Comparison of ENCODE assay signal across 20 mouse cellular contexts in the genomic region with DNA sequence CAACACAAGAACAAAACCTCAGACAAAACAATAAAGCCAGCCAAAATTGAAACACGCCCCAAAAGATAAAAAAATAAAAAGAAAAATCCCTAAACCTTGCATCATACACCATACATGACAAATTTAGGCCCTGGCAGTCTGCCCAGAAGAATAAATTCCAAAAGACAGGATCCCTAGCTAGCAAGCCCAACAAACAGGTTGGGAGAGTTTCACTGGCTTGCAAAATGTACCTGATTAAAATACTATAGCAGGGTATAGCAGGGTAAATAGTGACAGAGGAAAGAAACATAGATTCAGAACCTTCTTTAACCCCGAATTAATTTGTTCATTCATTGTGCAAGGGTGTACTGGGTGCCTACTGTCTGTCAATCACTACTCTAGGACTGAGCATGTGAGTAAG. TPM values are rescaled to one million over a fixed set of nuclear protein-coding genes. Genes with fewer than 3 reads are reported as not detected.
DNase-seq lines count a peak whose midpoint lies in the region; ATAC-seq and TF ChIP-seq lines count a peak whose summit lies in the region.
"Had no signal": no experiment of that assay in that cellular context is flagged by ENCODE, and none has a peak within 500 bp of the region (broad histone marks: within the 10 kb centered on the region; RNA-seq: fewer than 3 reads in every experiment).

No protein-coding gene starts in this region.

- DNase-seq in limb, embryonic 14.5 days (ENCODE audit: low spot score), result peak; percentile 61
- DNase-seq in limb, embryonic 10.5 days (ENCODE audit: low spot score), result no peak
- DNase-seq in urinary bladder, postnatal 25 days (ENCODE audit: low spot score), result peak; percentile 59
- DNase-seq in urinary bladder, adult 2 months (ENCODE audit: low spot score), result no peak
- peak; percentile 32 for DNase-seq in adrenal gland, postnatal 25 days
- peak; percentile 23 to 54 for DNase-seq in urinary bladder, postnatal 36 days (ENCODE audit: low spot score in 2 of 2)
- no peak for DNase-seq in layer of hippocampus, adult 11-12 months (ENCODE audit: low spot score)
- no peak for DNase-seq in cerebellum, adult 9-10 months
- DNase-seq: cerebellum, postnatal 14 days; heart, adult 18-20 months; kidney, adult 11 months; layer of hippocampus, postnatal 36 days; liver, postnatal 0 days; midbrain, embryonic 14.5 days; thymus, adult 2 months had no signal

- H3K36me3 ChIP-seq in limb, embryonic 14.5 days (ENCODE audit: control insufficient read depth, insufficient read depth, low read length), result no peaks in the 10 kb centered on the region
- H3K36me3 ChIP-seq in limb, embryonic 10.5 days, result no peaks in the 10 kb centered on the region
- H3K36me3 ChIP-seq: forebrain, embryonic 12.5 days; neural tube, embryonic 15.5 days had no signal

- 63% methylated on average over 2 of the region's 2 CpGs for WGBS in limb, embryonic 14.5 days
- WGBS in limb, embryonic 10.5 days, result 95% methylated on average over 2 of the region's 2 CpGs

- H3K9me3 ChIP-seq in limb, embryonic 14.5 days (ENCODE audit: control insufficient read depth, low read length), result no peaks in the 10 kb centered on the region
- no peaks in the 10 kb centered on the region for H3K9me3 ChIP-seq in limb, embryonic 10.5 days (replicated peaks)
- H3K9me3 ChIP-seq: forebrain, embryonic 12.5 days; neural tube, embryonic 15.5 days had no signal

- no peaks in the 10 kb centered on the region for H3K4me1 ChIP-seq in limb, embryonic 14.5 days (ENCODE audit: control insufficient read depth, insufficient read depth, low read length)
- 0 out of 2 replicates have a peak, but pooled peaks cover 2% of the 10 kb centered on the region for H3K4me1 ChIP-seq in limb, embryonic 10.5 days
- H3K4me1 ChIP-seq: forebrain, embryonic 12.5 days; neural tube, embryonic 15.5 days had no signal

- ATAC-seq in limb, embryonic 14.5 days (ENCODE audit: low FRiP score, low read depth), result no peak
- ATAC-seq: activated CD4-positive, CD25-positive, alpha-beta regulatory T cell, adult 4 months; hindbrain, postnatal 0 days; liver, postnatal 0 days had no signal

- H3K4me2 ChIP-seq in limb, embryonic 14.5 days (replicated peaks; ENCODE audit: low read depth, low read length, severe bottlenecking), result no peak overlapping the region
- H3K4me2 ChIP-seq: forebrain, embryonic 12.5 days; neural tube, embryonic 15.5 days had no signal

- no peaks in the 10 kb centered on the region for H3K27me3 ChIP-seq in limb, embryonic 14.5 days (ENCODE audit: control insufficient read depth, insufficient read depth, low read length)
- H3K27me3 ChIP-seq in limb, embryonic 10.5 days (ENCODE audit: low read depth, poor library complexity, severe bottlenecking), result no peaks in the 10 kb centered on the region
- H3K27me3 ChIP-seq: forebrain, embryonic 12.5 days; neural tube, embryonic 15.5 days had no signal

- H3K4me3 ChIP-seq in limb, embryonic 14.5 days (replicated peaks; ENCODE audit: low read length), result no peak overlapping the region
- no peak overlapping the region for H3K4me3 ChIP-seq in limb, embryonic 10.5 days
- H3K4me3 ChIP-seq: forebrain, embryonic 12.5 days; layer of hippocampus, adult 2 months; neural tube, embryonic 15.5 days had no signal

- no peak overlapping the region for H3K27ac ChIP-seq in limb, embryonic 14.5 days (replicated peaks; ENCODE audit: low read depth, low read length)
- H3K27ac ChIP-seq in limb, embryonic 10.5 days, result no peak overlapping the region
- H3K27ac ChIP-seq: forebrain, embryonic 12.5 days; hindbrain, postnatal 0 days; layer of hippocampus, adult 2 months; neural tube, embryonic 15.5 days had no signal

- H3K9ac ChIP-seq in limb, embryonic 14.5 days (ENCODE audit: low read depth, low read length, severe bottlenecking), result no peak overlapping the region
- H3K9ac ChIP-seq: forebrain, embryonic 12.5 days; liver, postnatal 0 days; neural tube, embryonic 15.5 days had no signal

- no peak for TF ChIP-seq POLR2A in limb, embryonic 14.5 days (IDR thresholded peaks at IDR 0.05; ENCODE audit: borderline replicate concordance, extremely low read depth, insufficient read depth, insufficient read length)

RNA-seq across cellular contexts. Expression of gene Sem1, which starts 7.8 kb away (rescaled TPM):
- polyA plus RNA-seq in limb, embryonic 14.5 days (2012; rRNA removed), result 73.4 and 124 TPM in 2 replicates
- 264 and 280 TPM in 2 replicates for polyA plus RNA-seq in limb, embryonic 14.5 days (2014; fragmentation: Nextera tagmentation; extraction: Ambion mirVana)
- 257 and 266 TPM in 2 replicates for polyA plus RNA-seq in limb, embryonic 10.5 days (2016; fragmentation: Nextera tagmentation; extraction: Ambion mirVana)
- 97.2 and 106 TPM in 2 replicates for polyA plus RNA-seq in urinary bladder, adult 2 months (2012; rRNA removed)
- 68.9 and 78.3 TPM in 2 replicates for total RNA-seq in adrenal gland, postnatal 25 days (2021)

Comparison
In these comparisons a context has a peak if more than half of its experiments do, and no peak if none do; other contexts are left out.
1. DNase-seq: peak in limb, embryonic 14.5 days (single experiment), urinary bladder, postnatal 25 days (single experiment), adrenal gland, postnatal 25 days (single experiment) and urinary bladder, postnatal 36 days (2 of 2); none in limb, embryonic 10.5 days (single experiment), urinary bladder, adult 2 months (single experiment), layer of hippocampus, adult 11-12 months (single experiment) and cerebellum, adult 9-10 months (single experiment).